In the genomic region with DNA sequence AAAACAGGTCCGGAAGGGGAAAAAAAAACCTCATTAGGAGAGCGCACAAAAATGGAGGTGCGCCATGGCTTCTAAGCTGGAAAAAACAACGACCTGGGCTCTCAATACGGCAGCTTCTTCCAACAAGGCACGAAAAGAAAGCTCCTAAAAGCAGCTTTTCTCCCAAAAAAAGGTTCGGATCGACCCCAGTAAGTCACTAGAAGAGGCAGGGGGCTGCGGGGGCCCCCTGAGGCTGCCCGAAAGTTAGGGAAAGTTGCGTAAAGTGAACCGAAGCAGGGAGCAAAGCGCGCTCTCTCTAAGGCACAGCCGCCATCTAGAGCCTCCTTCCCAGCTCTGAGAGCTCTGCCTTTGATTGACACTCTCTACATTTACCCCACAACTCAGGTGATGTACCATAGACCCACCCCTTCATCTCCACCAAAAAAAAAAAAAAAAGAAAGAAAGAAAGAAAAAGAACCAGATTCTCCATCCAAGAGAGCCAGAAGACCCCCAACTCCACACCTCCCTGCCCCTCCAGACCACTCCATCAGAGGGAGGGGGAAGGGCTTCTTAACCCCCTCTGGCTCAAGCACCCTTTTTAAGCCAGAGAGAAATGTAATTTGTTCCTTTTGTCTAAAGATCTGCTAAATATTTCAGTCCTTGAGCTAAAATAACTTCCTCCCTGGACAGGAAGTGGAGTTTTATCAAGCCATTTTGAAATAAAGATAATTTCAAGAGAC, we compare ENCODE assay signal across 1 mouse cellular context.
TF ChIP-seq lines count a peak whose summit lies in the region.

A gene (minus strand): TSS at position 419 of the 719 bp plus-strand sequence.

TF ChIP-seq in CH12.LX, 34 proteins besides CTCF, POLR2A, EP300 and RAD21 (continued from another document):
- 0 out of 2 replicates have a peak, but pooled peaks have one; percentile 32 for TF ChIP-seq BHLHE40 (IDR thresholded peaks at IDR 0.05; ENCODE audit: low read depth, low read length)
- TF ChIP-seq ELF1 (IDR thresholded peaks at IDR 0.05; ENCODE audit: low read depth, low read length) = no peak
- peak; percentile 32; the same call in 1 of the 2 replicates for TF ChIP-seq MEF2A (IDR thresholded peaks at IDR 0.05; ENCODE audit: borderline replicate concordance, low read depth, low read length)
- TF ChIP-seq POLR2AphosphoS2 (IDR thresholded peaks at IDR 0.05; ENCODE audit: low read depth, low read length) = peak; percentile 97
- TF ChIP-seq KAT2A (IDR thresholded peaks at IDR 0.05; ENCODE audit: insufficient replicate concordance, low read length) = 0 out of 2 replicates have a peak, but pooled peaks have one; percentile 25
- TF ChIP-seq MAX (IDR thresholded peaks at IDR 0.05; ENCODE audit: low read length) = 0 out of 2 replicates have a peak, but pooled peaks have one; percentile 47
- TF ChIP-seq CHD2 (IDR thresholded peaks at IDR 0.05; ENCODE audit: low read length) = peak; percentile 53; the same call in 1 of the 2 replicates
- no peak for TF ChIP-seq JUND (conservative IDR thresholded peaks at IDR 0.05; ENCODE audit: low read depth, low read length)
- TF ChIP-seq RCOR1 (conservative IDR thresholded peaks at IDR 0.05; ENCODE audit: low read depth, low read length) = 0 out of 2 replicates have a peak, but pooled peaks have one; percentile 60
- no peak for TF ChIP-seq USF2 (conservative IDR thresholded peaks at IDR 0.05; ENCODE audit: low read depth, low read length)
- TF ChIP-seq MAFK (IDR thresholded peaks at IDR 0.05; ENCODE audit: insufficient replicate concordance, low read length) = no peak
- peak; percentile 30; the same call in 1 of the 2 replicates for TF ChIP-seq MXI1 (IDR thresholded peaks at IDR 0.05; ENCODE audit: low read depth, low read length)
- no peak for TF ChIP-seq ZC3H11A (IDR thresholded peaks at IDR 0.05; ENCODE audit: low read depth, low read length)
- no peak for TF ChIP-seq ETS1 (conservative IDR thresholded peaks at IDR 0.05; ENCODE audit: low read depth, low read length)
- TF ChIP-seq MYC (IDR thresholded peaks at IDR 0.05; ENCODE audit: low read depth, low read length) = peak; percentile 52; the same call in 1 of the 2 replicates
- peak; percentile 24 for TF ChIP-seq SMC3 (IDR thresholded peaks at IDR 0.05; ENCODE audit: low read depth, low read length)
- TF ChIP-seq HCFC1 (IDR thresholded peaks at IDR 0.05; ENCODE audit: low read depth, low read length) = peak; percentile 56; the same call in 1 of the 2 replicates
- TF ChIP-seq MAZ (IDR thresholded peaks at IDR 0.05; ENCODE audit: low read depth, low read length) = peak; percentile 65; the same call in 1 of the 2 replicates
- no peak for TF ChIP-seq JUN (IDR thresholded peaks at IDR 0.05; ENCODE audit: insufficient read depth, low read depth, low read length)
- TF ChIP-seq CHD1 (IDR thresholded peaks at IDR 0.05; ENCODE audit: low read depth, low read length) = peak; percentile 97
- peak; percentile 96 for TF ChIP-seq ZMIZ1 (IDR thresholded peaks at IDR 0.05; ENCODE audit: low read depth, low read length)
- peak; percentile 85 for TF ChIP-seq NELFE (IDR thresholded peaks at IDR 0.05; ENCODE audit: low read depth, low read length)
- TF ChIP-seq E2F4 (IDR thresholded peaks at IDR 0.05; ENCODE audit: insufficient replicate concordance, low read depth, low read length) = no peak
- TF ChIP-seq TCF12 (IDR thresholded peaks at IDR 0.05; ENCODE audit: low read depth, low read length) = peak; percentile 77
- TF ChIP-seq GABPA (IDR thresholded peaks at IDR 0.05; ENCODE audit: insufficient replicate concordance, low read depth, low read length) = no peak
- TF ChIP-seq UBTF (IDR thresholded peaks at IDR 0.05; ENCODE audit: low read depth, low read length) = 0 out of 2 replicates have a peak, but pooled peaks have one; percentile 70
- TF ChIP-seq IRF4 (IDR thresholded peaks at IDR 0.05; ENCODE audit: low read depth, low read length) = peak; percentile 36; the same call in 1 of the 2 replicates
